Mouse (Mus musculus): Measurements from ENCODE around the gene Lrrc42. TPM values are rescaled to one million over a fixed set of nuclear protein-coding genes. Genes with fewer than 3 reads are reported as not detected.

Lrrc42 gene
- total RNA-seq (2021), result 1 to 10 TPM; 6.7 to 8.8 TPM
- long read RNA-seq, experiment 1, transcript Lrrc42-201 (8 exons, 1,755 nt), result major isoform, 6 of 12 reads
- long read RNA-seq, experiment 1, partial matches to known transcripts, result 0 of 12 reads
- long read RNA-seq, experiment 1, other reads (novel, unspliced or antisense), result 6 of 12 reads
- long read RNA-seq, experiment 2, partial matches to known transcripts, result 0 of 3 reads
- long read RNA-seq, experiment 2, other reads (novel, unspliced or antisense), result 0 of 3 reads

GRCm38 (mm10) chr4:107253125-107254091 is at the start of gene Lrrc42, which contains the start of gene Hspb11:
Gene Lrrc42, minus strand, starts transcription at chr4:107253532.
Gene Hspb11, plus strand, starts transcription at chr4:107253593.
- DNase-seq, result peak; percentile 95

DNA sequence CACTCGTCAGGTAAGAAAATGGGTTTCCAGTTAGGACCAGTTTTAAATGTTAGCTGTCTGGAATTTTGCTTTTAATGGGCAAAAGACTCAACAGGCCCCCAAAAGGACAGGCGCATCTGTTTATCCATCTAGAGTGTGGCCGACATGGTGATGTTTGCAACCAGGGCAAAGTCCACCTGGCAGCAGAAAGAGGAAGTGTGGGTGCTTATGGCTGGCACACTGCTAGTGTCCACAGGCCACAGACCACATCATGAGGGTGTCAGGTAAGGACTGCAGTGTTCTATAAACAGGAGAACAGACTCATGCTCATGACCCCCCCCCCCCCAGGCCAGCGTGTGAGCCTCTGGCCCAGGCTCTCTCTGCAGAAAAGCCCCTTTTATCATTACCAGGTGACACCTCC is 49.5 kb upstream of the Lrrc42 start:
- DNase-seq, result no peak

DNA sequence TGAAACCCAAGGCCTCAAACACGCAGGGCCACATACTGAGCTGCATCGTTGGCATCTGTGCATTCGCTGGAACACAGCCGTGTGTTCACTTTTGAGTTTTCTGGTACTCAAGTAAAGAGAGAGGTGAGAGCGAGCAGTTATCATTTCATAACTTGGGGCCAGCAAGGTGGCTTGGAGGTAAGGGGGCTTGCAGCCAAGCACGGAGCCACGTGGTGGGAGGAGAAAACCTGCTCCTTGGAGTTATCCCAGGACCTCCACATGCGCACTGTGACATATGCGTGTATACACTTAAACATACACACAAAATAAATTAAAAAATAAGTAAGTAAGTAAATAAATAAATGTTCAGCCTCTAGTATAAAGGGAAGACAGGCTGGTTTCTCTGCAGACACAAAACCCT is 48.9 kb upstream of the Lrrc42 start:
- no peak for DNase-seq

DNA sequence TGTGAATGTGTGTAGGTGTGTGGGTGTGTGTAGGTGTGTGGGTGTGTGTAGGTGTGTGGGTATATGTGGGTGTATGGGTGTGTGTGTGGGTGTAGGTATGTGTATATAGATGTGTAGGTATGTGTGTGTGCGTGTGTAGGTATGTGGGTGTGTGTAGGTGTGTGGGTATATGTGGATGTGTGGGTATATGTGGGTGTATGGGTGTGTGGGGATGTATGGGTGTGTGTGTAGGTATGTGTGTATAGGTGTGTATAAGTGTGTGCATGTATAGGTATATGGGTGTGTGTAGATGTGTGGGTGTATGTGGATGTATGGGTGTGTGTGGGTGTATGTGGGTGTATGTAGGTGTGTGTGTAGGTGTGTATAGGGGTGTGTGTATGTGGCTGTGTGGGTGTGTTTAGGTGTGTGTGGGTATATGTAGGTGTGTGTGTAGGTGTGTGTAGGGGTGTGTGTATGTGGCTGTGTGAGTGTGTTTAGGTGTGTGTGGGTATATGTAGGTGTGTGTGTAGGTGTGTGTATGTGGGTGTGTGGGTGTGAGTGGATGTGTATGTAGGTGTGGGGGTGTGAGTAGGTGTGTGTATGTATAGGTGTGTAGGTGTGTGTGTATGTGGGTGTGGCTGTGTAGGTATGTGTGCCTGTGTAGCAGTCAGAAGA is 47.7 kb upstream of the Lrrc42 start:
- DNase-seq, result no peak

DNA sequence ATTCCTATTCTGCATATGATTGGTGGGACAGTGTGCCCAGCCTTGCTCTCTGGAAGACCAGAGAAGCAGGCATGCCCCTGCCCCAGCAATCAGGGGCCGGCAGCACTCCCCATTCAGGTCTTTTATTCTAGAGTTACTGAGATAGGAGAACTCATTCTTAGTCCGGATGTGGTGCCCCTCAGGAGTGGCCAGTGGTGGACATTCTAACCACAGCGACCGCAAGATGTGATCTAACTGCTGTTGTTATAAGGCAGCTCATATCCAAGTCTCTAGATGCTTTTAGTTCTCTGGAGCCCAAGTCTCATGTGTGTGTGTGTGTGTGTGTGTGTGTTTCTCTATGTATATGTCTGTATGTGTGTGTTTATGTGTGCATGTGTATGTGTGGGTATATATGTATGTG is 47.0 kb upstream of the Lrrc42 start:
- DNase-seq, result no peak

- DNase-seq, result no peak
These were observed 46.5 kb upstream of the Lrrc42 start for GRCm38 (mm10) chr4:107299779-107300340.

DNA sequence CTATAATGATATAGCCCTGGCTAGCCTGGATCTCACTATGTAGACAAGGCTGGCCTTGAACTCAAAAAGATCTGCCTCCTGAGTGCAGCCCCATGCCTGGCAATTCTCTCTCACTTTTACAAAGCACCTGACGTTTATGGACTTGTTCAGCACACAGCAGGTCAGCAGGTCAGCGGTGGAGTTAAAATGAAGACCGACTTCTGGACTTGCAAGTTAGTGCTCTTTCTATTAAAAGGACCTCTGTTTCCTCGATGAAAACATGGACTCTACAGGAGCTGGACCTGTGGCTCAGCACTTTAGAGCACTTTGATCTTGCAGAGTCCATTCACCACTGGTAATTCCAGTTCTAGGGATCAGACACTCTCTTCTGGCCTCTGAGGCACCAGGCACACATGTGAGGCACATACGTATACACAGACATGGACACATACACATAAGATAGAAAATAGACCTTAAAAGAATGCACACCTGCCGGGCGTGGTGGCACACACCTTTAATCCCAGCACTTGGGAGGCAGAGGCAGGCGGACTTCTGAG is 44.8 kb upstream of the Lrrc42 start:
- DNase-seq, result no peak

DNA sequence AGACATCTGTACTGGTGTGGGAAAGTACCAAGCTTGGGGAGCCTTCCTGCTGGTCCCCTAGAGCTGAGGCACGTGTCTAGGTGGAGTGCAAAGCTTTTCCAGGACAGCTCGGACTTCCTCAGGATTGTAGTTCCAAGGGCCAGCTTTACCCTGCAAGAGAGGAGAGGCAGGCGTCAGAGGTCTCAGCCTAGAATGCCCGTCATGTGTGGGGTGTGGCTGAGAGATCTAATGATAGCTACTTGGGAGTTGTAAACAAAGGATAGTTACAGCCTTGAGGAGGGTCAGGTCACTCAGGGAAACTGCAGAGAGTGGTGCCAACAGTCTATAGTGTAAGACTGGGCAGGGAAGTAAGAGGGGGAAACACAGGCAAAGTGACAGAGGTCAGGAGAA is 38.9 kb upstream of the Lrrc42 start:
- no peak for DNase-seq

DNA sequence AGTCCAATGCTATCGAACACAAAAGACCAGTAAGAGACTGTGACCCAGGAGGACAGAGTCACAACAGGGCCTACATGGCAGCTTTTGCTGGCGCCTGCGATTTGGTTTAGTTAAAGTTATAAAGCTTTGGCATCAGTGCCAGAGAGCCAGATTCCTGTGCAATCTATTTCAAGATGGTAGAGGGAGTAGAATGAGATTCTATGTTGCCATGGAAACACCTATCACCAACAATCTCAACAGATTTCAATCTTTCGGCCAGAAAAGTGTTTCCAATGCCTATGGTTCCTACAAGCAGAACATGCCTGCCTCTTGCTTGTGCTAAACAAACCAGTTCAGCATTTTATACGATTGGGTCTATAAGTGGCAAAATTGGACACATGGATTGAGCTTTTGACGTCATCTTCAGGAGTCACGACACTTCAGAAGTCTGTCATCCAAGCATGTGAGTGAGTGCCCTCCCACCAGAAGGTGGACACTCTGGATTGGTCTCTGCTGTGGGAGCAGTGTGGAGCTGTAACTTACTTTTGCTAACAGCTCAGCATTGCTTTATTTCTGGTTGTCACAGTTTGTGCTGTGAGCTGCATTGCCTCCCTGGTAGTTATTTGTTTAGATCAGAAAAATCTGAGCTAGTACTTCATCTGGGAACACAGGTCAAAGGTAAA is 38.4 kb upstream of the Lrrc42 start:
- DNase-seq, result no peak

- no peak for DNase-seq
These were observed 34.2 kb upstream of the Lrrc42 start for GRCm38 (mm10) chr4:107287517-107287916.

GRCm38 (mm10) chr4:107286386-107286785 is 33.1 kb upstream of the Lrrc42 start:
- no peak for DNase-seq

DNA sequence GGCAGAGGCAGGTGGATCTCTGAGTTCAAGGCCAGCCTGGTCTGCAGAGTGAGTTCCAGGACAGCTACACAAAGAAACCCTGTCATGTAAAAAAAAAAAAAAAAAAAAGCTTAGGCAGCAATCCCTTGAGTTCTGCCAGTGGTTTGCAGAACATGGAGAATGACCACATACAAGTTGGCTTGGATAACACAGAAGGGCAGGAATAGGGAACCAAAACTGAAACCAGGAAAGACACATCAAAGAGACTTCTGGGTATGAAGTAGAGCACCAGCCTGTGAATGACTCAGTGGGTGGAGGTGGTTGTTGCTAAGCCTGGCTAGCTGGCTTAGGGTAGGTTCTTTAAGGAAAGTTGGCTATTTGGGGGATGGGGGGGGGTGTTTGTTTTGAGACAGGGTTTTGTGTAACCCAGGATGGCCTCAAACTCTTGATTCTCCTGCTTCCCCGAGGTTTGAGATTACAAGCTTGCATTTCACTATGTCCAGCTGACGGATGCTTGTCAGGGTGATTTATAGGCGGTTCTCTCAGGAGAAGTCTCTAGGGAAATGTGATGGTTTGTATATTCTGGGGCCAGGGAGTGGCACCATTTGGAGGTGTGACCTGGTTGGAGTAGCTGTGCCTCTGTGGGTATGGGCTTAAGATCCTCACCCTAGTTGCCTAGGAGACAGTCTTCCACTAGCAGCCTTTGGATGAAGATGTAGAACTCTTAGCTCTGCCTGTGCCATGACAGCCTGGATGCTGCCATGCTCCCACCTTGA is 32.3 kb upstream of the Lrrc42 start:
- DNase-seq, result no peak

DNA sequence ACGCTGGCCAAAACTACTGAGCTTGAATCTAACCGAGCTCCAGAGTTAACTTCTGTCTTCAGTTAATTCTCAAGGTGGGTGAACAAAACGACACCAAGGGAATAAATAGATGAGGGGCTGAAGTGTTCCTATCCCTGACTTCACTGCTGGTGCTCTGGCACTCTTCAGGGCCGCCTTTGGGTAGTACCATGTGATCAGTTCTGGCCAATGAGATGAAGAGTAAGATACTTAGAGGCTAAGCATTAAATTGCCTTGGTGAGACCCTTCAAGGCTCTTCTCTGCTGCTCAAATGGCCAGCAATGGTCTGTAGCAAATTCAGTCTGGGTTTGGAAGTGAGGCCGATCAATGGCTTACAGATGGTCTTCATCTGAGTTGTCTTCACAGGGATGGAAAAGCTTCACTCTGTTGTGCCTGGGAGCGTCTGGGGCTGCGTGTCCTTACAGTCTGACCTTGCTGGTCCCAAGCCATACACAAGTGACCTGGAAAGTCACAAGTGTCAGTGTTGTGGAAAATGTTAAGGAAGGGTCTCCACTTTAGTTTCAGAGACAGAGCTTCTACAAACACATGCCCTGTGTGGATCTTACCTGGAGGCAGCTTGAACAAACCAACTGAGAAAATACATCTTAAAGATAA is 27.6 kb upstream of the Lrrc42 start:
- DNase-seq, result no peak

DNA sequence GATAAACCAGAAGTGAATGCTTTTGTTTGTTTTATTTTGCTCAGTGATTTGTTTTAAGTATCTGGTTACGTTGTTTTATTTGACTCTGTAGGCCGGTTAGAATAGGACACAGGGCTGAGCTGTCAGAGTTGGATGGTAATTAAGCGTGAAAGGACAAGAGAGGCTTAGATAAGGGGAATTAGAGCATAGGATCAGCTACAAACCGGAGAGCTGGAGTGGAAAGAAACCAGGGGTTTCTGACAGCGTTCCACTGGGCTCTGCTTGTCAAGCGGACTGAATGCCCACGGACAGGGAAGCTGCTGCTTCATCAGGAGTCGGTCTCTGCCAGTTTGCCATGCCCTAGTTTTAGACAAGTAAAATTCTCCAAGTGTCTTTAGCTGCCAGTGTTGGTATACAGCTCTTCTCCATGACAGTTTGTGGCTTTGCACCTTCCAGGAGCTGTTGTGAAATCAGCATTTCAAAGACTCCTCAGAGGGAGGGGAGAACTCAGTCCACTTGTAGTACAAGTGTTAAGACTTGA is 24.9 kb upstream of the Lrrc42 start:
- DNase-seq, result peak; percentile 17

- no peak for DNase-seq
These were observed 21.2 kb upstream of the Lrrc42 start for GRCm38 (mm10) chr4:107274511-107274910.

GRCm38 (mm10) chr4:107273683-107274082 is 20.4 kb upstream of the Lrrc42 start:
- DNase-seq, result no peak

GRCm38 (mm10) chr4:107260001-107260400 is 6.7 kb upstream of the Lrrc42 start:
- no peak for DNase-seq

GRCm38 (mm10) chr4:107254414-107254813 is 1.1 kb upstream of the Lrrc42 start:
- no peak for DNase-seq

- DNase-seq, result no peak
These were observed 810 bp downstream of the Lrrc42 start for GRCm38 (mm10) chr4:107252522-107252921.

DNA sequence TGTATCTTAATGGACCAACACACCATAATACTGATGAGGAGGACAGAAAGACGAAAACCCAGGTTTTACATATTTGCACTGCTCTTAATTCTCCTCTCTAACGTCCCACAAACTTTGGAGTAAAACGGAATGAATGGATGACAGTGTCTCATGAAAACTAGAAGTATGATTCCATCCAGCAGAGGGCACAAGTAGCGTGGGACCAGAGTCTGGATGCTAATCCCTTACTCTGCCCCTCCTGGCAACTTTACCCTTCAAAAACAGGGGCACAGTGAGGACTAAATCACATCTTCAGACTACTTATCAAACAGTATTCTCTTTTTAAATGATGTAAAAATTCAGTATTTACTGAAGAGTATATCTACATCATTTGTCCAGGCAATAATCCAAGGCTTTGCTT is 2.8 kb downstream of the Lrrc42 start:
- no peak for DNase-seq
